Mouse (Mus musculus) heart, postnatal 0 days (tissue): ENCODE measurements around the gene Agap1. TPM values are rescaled to one million over a fixed set of nuclear protein-coding genes. Genes with fewer than 3 reads are reported as not detected.

Source experiments
- ATAC-seq: fragments of 200-750 bp; cut with Nextera tagmentation; 2 replicates; pipeline ENCODE4 v1.8.0; 2017; ENCODE audit warnings: low read depth, moderate number of reproducible peaks, moderate library complexity; ENCODE audit not compliant: insufficient read depth
- DNase-seq: peaks from one replicate; pipeline ENCODE4 v3.0.0-alpha.2; 2016; ENCODE audit warnings: low spot score
- H3K27ac ChIP-seq: fragments of 300-500 bp; sonication (generic); 2 replicates; pipeline ENCODE4 v1.5.1; 2014; ENCODE audit warnings: low read depth, mild to moderate bottlenecking
- H3K27me3 ChIP-seq: fragments of 300-500 bp; sonication (generic); 2 replicates; pipeline ENCODE4 v1.6.1; 2014; ENCODE audit warnings: low read length, mixed read lengths; ENCODE audit not compliant: control insufficient read depth, insufficient read depth
- H3K36me3 ChIP-seq: fragments of 300-500 bp; sonication (generic); replicated peaks from 2 replicates; pipeline ENCODE4 v1.6.1; 2014; ENCODE audit warnings: low read length, mixed read lengths; ENCODE audit not compliant: control insufficient read depth, insufficient read depth
- H3K4me1 ChIP-seq: fragments of 300-500 bp; sonication (generic); 2 replicates; pipeline ENCODE4 v1.6.1; 2014; ENCODE audit warnings: antibody characterized with exemption; ENCODE audit not compliant: control insufficient read depth, insufficient read depth
- H3K4me2 ChIP-seq: fragments of 300-500 bp; sonication (generic); 2 replicates; pipeline ENCODE4 v1.6.1; 2014; ENCODE audit warnings: low read depth, mild to moderate bottlenecking, low read length, moderate library complexity
- H3K4me3 ChIP-seq: fragments of 300-500 bp; sonication (generic); 2 replicates; pipeline ENCODE4 v1.5.1; 2014; ENCODE audit warnings: low read depth, low read length
- H3K9ac ChIP-seq: fragments of 300-500 bp; sonication (generic); replicated peaks from 2 replicates; pipeline ENCODE4 v1.6.1; 2014; ENCODE audit warnings: low read depth, low read length, mixed read lengths
- H3K9me3 ChIP-seq: fragments of 300-500 bp; sonication (generic); replicated peaks from 2 replicates; pipeline ENCODE4 v1.6.1; 2016; ENCODE audit warnings: low read length; ENCODE audit not compliant: control insufficient read depth
- CTCF ChIP-seq: IDR thresholded peaks from 2 replicates; pipeline ENCODE4 v1.5.1; 2016; ENCODE audit warnings: antibody characterized with exemption, control low read depth, low read depth
- EP300 ChIP-seq: IDR thresholded peaks from 2 replicates; pipeline ENCODE4 v1.6.1; 2016; ENCODE audit warnings: antibody characterized with exemption, low read depth
- WGBS: fragments of 180-500 bp; shearing (Covaris S2); extraction: QIAGEN DNeasy Blood & Tissue Kit; methylation state at CpG from one replicate; pipeline ENCODE4 v1.1.7; 2014; 5-methylcytosine and 5-hydroxymethylcytosine counted together
- polyA plus RNA-seq: library from polyadenylated mRNA; unstranded; fragments of >200 nt; fragmentation: Nextera tagmentation; extraction: Ambion mirVana; gene quantifications from 2 replicates; pipeline ENCODE4 v1.2.1, GENCODE M21; 2015
- total RNA-seq: library from RNA; depleted of rRNA; stranded (reverse); fragments of >200 nt; gene quantifications from 2 replicates; pipeline ENCODE4 v1.2.3, GENCODE M21; 2014; ENCODE audit warnings: low replicate concordance

Agap1 gene
- total and polyA plus RNA-seq, 2 experiments from 2014 or later: 6.1 to 21.0 TPM

DNA sequence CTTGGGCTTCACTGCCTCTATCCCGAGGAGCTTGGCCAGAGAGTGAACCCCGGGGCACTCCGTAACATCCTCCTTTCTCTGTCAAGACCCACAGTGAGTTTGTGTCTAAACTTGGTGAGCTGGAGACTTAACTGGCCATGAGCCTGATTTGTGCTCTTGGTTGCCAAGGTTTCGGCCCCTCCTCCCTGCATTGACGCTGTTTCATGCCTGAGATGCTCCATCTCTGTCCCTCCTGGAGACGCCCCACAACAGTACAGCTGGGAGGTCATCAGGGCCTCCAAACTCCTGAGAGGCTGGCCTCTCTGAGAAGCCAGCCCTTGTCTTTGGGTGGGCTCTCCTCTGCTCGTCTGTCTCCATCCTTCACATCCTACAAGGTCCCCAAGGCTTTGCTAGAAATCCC, 437.7 kb downstream of the Agap1 start:
- H3K4me2 ChIP-seq: no peak overlapping the region
- 70% methylated on average over 7 of the region's 7 CpGs for WGBS
- no peak overlapping the region for H3K9ac ChIP-seq
- no peaks in the 10 kb centered on the region for H3K9me3 ChIP-seq
- ATAC-seq (no peak), DNase-seq (no peak)
- no peaks in the 10 kb centered on the region for H3K4me1 ChIP-seq
- H3K36me3 ChIP-seq: peaks cover 34% of the 10 kb centered on the region
- no peak for TF ChIP-seq EP300
- TF ChIP-seq CTCF: no peak
- H3K4me3 ChIP-seq: no peak overlapping the region
- no peaks in the 10 kb centered on the region for H3K27me3 ChIP-seq
- H3K27ac ChIP-seq: no peak overlapping the region

DNA sequence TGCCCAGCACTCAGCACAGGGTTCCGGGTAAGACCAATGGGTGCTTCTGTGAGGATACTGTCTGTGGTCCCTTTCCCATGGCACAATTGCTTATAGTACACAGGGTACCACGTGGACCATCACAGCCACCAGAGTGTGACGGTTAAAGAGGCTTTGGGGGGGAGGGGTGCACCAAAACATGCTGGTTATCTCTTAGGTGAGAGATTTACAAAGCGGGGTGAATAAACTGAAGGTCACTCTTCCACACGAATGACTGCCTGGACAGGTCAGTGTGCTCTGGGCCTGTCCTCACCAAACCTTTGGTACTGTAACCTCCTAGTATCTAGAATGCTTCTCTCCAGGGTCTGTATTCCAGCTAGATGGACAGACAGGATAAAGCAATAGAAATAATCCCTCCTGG, 441.2 kb downstream of the Agap1 start:
- peaks cover 6% of the 10 kb centered on the region for H3K36me3 ChIP-seq
- H3K9ac ChIP-seq: no peak overlapping the region
- DNase-seq (no peak), ATAC-seq (no peak)
- H3K4me1 ChIP-seq: no peaks in the 10 kb centered on the region
- H3K27ac ChIP-seq: no peak overlapping the region
- H3K27me3 ChIP-seq: no peaks in the 10 kb centered on the region
- no peak overlapping the region for H3K4me3 ChIP-seq
- no peak overlapping the region for H3K4me2 ChIP-seq
- WGBS: 75% methylated on average over 5 of the region's 5 CpGs
- TF ChIP-seq EP300: no peak
- no peak for TF ChIP-seq CTCF
- no peaks in the 10 kb centered on the region for H3K9me3 ChIP-seq

DNA sequence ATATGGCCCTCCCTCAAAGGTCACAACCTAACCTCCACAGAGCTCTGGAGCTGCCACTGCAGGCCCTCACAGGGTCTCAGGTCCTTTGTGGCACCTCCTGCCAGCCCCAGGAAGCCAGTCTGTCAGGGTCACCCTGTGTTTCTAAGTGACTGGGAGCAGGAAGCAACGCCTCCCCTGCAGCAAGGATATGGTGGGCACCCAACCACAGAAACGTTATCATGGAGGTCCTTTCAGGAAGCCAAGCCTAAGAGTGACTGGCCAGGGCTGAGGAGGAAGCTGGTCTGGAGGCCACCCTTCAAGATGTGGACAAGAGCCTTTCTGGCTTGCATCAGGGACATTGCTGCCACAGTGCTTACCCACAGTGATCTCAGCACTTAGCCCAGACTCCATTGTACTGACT, 444.4 kb downstream of the Agap1 start:
- no peak for DNase-seq
- Histone ChIP-seq H3K9ac (no peak overlapping the region), H3K36me3 (no peaks in the 10 kb centered on the region), H3K9me3 (no peaks in the 10 kb centered on the region), H3K4me1 (no peaks in the 10 kb centered on the region), H3K27me3 (no peaks in the 10 kb centered on the region), H3K4me3 (no peak overlapping the region), H3K4me2 (no peak overlapping the region), H3K27ac (no peak overlapping the region)
- TF ChIP-seq EP300 (no peak), CTCF (no peak)
- 59% methylated on average over 2 of the region's 2 CpGs for WGBS
- ATAC-seq: no peak

DNA sequence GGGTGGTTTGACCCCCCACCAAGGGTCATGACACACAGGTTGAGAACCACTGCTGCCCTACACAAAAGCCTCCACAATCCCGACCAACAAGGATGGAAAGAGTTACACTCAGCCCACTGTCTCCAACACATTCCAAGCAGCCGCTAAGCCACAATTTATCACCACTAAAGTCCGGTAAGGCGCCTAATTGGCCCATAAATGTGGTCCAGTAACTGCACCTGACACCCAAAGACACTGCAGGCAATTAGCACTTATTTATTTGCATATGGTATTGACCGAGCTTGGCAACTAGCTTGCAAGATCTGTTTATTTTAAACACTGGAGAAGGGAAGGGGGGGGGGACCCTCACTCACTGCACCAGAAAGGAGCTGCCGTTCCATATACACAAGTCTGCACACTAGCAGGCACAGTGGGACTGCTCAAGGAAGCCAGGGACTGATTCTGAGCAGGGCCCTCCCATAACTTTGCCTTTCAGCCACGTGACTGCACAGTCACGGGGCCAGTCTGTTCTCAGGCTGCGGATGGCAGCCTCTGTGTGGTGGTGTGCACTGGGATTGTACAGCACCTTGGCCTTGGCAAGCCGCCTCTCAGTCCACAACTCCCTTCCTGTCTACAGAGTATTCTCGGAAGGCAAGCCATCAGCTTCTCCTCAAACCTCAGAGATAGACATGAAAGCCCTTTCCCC, 445.3 kb downstream of the Agap1 start:
- no peak for TF ChIP-seq EP300
- TF ChIP-seq CTCF: no peak
- Histone ChIP-seq H3K27ac (no peak overlapping the region), H3K9me3 (no peaks in the 10 kb centered on the region), H3K36me3 (no peaks in the 10 kb centered on the region), H3K4me2 (no peak overlapping the region), H3K9ac (no peak overlapping the region), H3K27me3 (no peaks in the 10 kb centered on the region), H3K4me3 (no peak overlapping the region), H3K4me1 (no peaks in the 10 kb centered on the region)
- 67% methylated on average over 11 of the region's 11 CpGs for WGBS
- no peak for ATAC-seq
- DNase-seq: no peak

DNA sequence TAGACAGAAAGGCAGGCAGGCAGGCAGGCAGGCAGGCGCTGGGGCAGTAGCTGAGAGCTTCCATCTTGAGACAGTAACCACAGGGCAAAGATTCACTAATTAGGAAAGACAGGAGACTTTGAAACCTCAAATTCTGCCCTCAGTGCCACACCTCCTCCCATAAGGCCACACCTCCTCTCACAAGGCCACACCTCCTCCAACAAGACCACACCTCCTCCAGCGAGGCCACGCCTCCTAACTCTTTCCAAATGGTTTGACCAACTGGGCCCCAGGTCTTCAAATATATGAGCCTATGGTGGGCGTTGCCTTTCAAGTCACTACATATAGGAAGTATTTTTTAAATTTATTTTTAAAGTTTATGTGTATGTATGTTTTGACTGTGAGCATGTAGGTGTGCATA, 446.8 kb downstream of the Agap1 start:
- H3K27me3 ChIP-seq: no peaks in the 10 kb centered on the region
- H3K36me3 ChIP-seq: no peaks in the 10 kb centered on the region
- 73% methylated on average over 4 of the region's 4 CpGs for WGBS
- no peak overlapping the region for H3K27ac ChIP-seq
- DNase-seq: no peak
- H3K4me1 ChIP-seq: no peaks in the 10 kb centered on the region
- no peak for ATAC-seq
- H3K4me2 ChIP-seq: no peak overlapping the region
- H3K9me3 ChIP-seq: 0 out of 2 replicates have a peak, but pooled peaks cover 1% of the 10 kb centered on the region
- H3K9ac ChIP-seq: no peak overlapping the region
- H3K4me3 ChIP-seq: no peak overlapping the region
- TF ChIP-seq CTCF (no peak), EP300 (no peak)

DNA sequence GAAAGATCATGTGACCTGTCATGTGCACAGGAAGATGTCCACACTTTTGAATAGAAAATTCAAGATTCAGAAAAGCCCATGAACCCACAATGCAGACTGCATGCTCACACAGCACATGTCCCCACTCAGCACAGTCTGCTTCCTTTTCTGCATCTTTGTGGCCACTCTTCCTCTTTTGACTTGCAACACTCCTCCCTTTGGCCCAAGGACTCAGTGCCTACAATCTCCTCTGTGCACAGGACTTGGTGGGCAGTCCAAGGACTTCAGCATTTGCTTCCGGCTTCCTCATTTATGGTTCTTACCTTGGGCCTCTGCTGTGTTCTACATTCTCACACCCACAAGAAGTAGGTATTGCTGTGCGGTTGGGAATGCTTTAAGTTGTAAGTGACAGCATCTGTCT, 447.6 kb downstream of the Agap1 start:
- Histone ChIP-seq H3K4me2 (no peak overlapping the region), H3K4me3 (no peak overlapping the region), H3K4me1 (no peaks in the 10 kb centered on the region), H3K27me3 (no peaks in the 10 kb centered on the region), H3K36me3 (no peaks in the 10 kb centered on the region), H3K9me3 (0 out of 2 replicates have a peak, but pooled peaks cover 4% of the 10 kb centered on the region), H3K27ac (no peak overlapping the region), H3K9ac (no peak overlapping the region)
- DNase-seq: no peak
- ATAC-seq: no peak
- WGBS: 87% methylated on average over 2 of the region's 2 CpGs
- TF ChIP-seq CTCF (no peak), EP300 (no peak)
